In genomic region chr7:135485796-135486410, GRCm38 (mm10) we compare ENCODE assay signal across 8 mouse cellular contexts. TPM values are rescaled to one million over a fixed set of nuclear protein-coding genes. Genes with fewer than 3 reads are reported as not detected.
DNase-seq lines count a peak whose midpoint lies in the region; ATAC-seq and TF ChIP-seq lines count a peak whose summit lies in the region.

No protein-coding gene starts in this region.

- peaks cover 21% of the 10 kb centered on the region for H3K27me3 ChIP-seq in hindbrain, embryonic 14.5 days (ENCODE audit: control insufficient read depth, insufficient read depth, low read length)
- peaks cover 60% of the 10 kb centered on the region for H3K27me3 ChIP-seq in limb, embryonic 10.5 days (ENCODE audit: low read depth, poor library complexity, severe bottlenecking)

- DNase-seq in gastrocnemius, postnatal 14 days, result peak; percentile 36
- DNase-seq in gastrocnemius, adult 18-20 months (ENCODE audit: low spot score), result no peak
- DNase-seq in ES-CJ7 (ENCODE audit: low read depth, low spot score), result peak; percentile 73
- DNase-seq in hindbrain, embryonic 14.5 days (ENCODE audit: low spot score), result peak; percentile 71
- peak; percentile 57 for DNase-seq in limb, embryonic 10.5 days (ENCODE audit: low spot score)
- peak; percentile 73 for DNase-seq in right cerebral cortex, adult 18-20 months
- no peak for DNase-seq in urinary bladder, postnatal 25 days (ENCODE audit: low spot score)

- peak; percentile 50 for TF ChIP-seq CTCF in cortical plate, adult 2 months (IDR thresholded peaks at IDR 0.05; ENCODE audit: extremely low read depth, insufficient read depth, low read length)

- ATAC-seq in hindbrain, embryonic 14.5 days (ENCODE audit: low FRiP score), result peak; percentile 79

- H3K9me3 ChIP-seq in hindbrain, embryonic 14.5 days (ENCODE audit: control insufficient read depth, low read length), result no peaks in the 10 kb centered on the region
- H3K9me3 ChIP-seq in limb, embryonic 10.5 days (replicated peaks), result no peaks in the 10 kb centered on the region

- 18% methylated on average over 12 of the region's 12 CpGs for WGBS in hindbrain, embryonic 14.5 days
- 13% methylated on average over 12 of the region's 12 CpGs for WGBS in limb, embryonic 10.5 days

- H3K4me2 ChIP-seq in hindbrain, embryonic 14.5 days (replicated peaks), result no peak overlapping the region

- intact Hi-C loops in gastrocnemius, postnatal 14 days (cut with DNase I; ENCODE audit: low total_unique reads), result loop anchor here (2.0 kb wide), 1 partner anchor 77 kb away; no protein-coding TSS in a partner anchor

- no peak overlapping the region for H3K4me3 ChIP-seq in cortical plate, adult 2 months (ENCODE audit: insufficient read depth, low read length)
- H3K4me3 ChIP-seq in hindbrain, embryonic 14.5 days (replicated peaks; ENCODE audit: low read length), result no peak overlapping the region
- H3K4me3 ChIP-seq in limb, embryonic 10.5 days, result no peak overlapping the region

- TF ChIP-seq POLR2A in cortical plate, adult 2 months (IDR thresholded peaks at IDR 0.05; ENCODE audit: extremely low read depth, insufficient read depth, low read length), result no peak

- no peak overlapping the region for H3K9ac ChIP-seq in hindbrain, embryonic 14.5 days

- no peaks in the 10 kb centered on the region for H3K36me3 ChIP-seq in hindbrain, embryonic 14.5 days (replicated peaks; ENCODE audit: control insufficient read depth, insufficient read depth)
- H3K36me3 ChIP-seq in limb, embryonic 10.5 days, result no peaks in the 10 kb centered on the region

- H3K27ac ChIP-seq in cortical plate, adult 2 months (ENCODE audit: insufficient read depth, low read length), result no peak overlapping the region
- no peak overlapping the region for H3K27ac ChIP-seq in hindbrain, embryonic 14.5 days
- H3K27ac ChIP-seq in limb, embryonic 10.5 days, result no peak overlapping the region

- no peaks in the 10 kb centered on the region for H3K4me1 ChIP-seq in cortical plate, adult 2 months (ENCODE audit: control insufficient read depth, insufficient read depth, low read length)
- H3K4me1 ChIP-seq in hindbrain, embryonic 14.5 days (replicated peaks; ENCODE audit: control insufficient read depth, insufficient read depth, low read length), result peaks cover 21% of the 10 kb centered on the region
- peaks cover 26% of the 10 kb centered on the region for H3K4me1 ChIP-seq in limb, embryonic 10.5 days

RNA-seq across cellular contexts. Expression of gene Clrn3, which starts 42.6 kb away (rescaled TPM):
- not detected for total RNA-seq in gastrocnemius, postnatal 14 days (2021)
- not detected for total RNA-seq in gastrocnemius, adult 18-20 months (2021)
- polyA plus RNA-seq in cortical plate, adult 2 months (2012; rRNA removed), result not detected in 2 replicates
- not detected in 2 replicates for polyA plus RNA-seq in hindbrain, embryonic 14.5 days (2014; fragmentation: Nextera tagmentation; extraction: Ambion mirVana)
- not detected in 2 replicates for polyA plus RNA-seq in limb, embryonic 10.5 days (2016; fragmentation: Nextera tagmentation; extraction: Ambion mirVana)

RNA-seq across cellular contexts. Expression of gene Ptpre, which starts 51.4 kb away (rescaled TPM):
- 1 to 10 TPM; 2.6 to 4.5 TPM for total RNA-seq in gastrocnemius, postnatal 14 days (2021)
- total RNA-seq in gastrocnemius, adult 18-20 months (2021), result 1 to 10 TPM in 1 of 2 experiments, under 1 TPM in 1; 0.84 to 1.5 TPM
- polyA plus RNA-seq in cortical plate, adult 2 months (2012; rRNA removed), result 13.3 and 15.3 TPM in 2 replicates
- polyA plus RNA-seq in hindbrain, embryonic 14.5 days (2014; fragmentation: Nextera tagmentation; extraction: Ambion mirVana), result 6.9 and 7.9 TPM in 2 replicates
- 0.58 and 0.64 TPM in 2 replicates for polyA plus RNA-seq in limb, embryonic 10.5 days (2016; fragmentation: Nextera tagmentation; extraction: Ambion mirVana)

Comparison
In these comparisons a context has a peak if more than half of its experiments do, and no peak if none do; other contexts are left out.
1. DNase-seq: peak in gastrocnemius, postnatal 14 days (single experiment), ES-CJ7 (single experiment), hindbrain, embryonic 14.5 days (single experiment), limb, embryonic 10.5 days (single experiment) and right cerebral cortex, adult 18-20 months (single experiment); none in gastrocnemius, adult 18-20 months (single experiment) and urinary bladder, postnatal 25 days (single experiment).